Mouse (Mus musculus) cerebellum, postnatal 4 days (tissue): ENCODE results near the gene Klf14.

ENCODE experiments used
- DNase-seq, 2 experiments: peaks; one replicate each; pipeline ENCODE4 v3.0.0; 2022; ENCODE audit warnings: low spot score in 2 of 2, mixed read lengths in 1 of 2

Klf14 gene

DNA sequence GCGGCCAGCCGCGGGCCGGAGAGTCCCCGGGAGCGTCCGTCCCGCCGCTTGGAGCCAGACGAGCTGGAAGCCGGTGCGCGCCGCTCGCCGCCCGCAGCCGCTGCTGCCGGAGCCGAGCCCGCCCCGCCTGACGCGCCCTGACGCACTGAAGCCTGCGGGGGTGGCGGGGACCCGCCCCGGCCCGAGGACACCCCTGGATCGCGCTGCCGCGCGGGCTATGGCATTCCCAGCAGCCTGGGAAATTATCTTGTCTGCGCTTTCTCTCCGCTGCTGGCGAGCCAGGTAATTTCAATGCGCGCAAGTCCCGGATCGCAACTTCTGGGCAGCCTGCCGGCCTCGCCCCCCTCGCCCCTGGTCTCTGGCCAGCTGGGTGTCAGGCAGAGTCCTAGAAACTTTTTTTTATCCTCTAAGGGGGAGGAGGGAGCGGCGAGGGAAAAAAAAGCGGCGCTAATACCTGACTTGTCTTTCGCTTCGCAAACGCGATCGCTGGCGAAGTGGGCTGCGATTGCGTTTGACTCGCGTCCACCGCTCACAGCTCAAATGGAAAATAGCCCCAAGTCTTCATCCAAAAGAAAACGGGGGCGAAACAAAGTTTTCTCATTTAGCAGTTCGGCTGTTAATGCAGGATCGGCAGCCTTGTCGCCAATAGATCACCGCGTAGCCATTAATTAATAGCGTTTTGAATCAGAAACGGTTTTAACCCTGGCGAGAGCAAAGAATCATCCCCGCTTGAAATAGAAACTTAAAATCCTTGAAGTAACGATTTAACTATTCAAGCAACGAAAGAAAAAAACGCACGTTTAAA, at the start of gene Klf14:
Klf14 (minus strand) TSS at position 343 of the 805 bp plus-strand sequence.
- DNase-seq, result peak in 1 of 2 experiments; percentile 26

DNA sequence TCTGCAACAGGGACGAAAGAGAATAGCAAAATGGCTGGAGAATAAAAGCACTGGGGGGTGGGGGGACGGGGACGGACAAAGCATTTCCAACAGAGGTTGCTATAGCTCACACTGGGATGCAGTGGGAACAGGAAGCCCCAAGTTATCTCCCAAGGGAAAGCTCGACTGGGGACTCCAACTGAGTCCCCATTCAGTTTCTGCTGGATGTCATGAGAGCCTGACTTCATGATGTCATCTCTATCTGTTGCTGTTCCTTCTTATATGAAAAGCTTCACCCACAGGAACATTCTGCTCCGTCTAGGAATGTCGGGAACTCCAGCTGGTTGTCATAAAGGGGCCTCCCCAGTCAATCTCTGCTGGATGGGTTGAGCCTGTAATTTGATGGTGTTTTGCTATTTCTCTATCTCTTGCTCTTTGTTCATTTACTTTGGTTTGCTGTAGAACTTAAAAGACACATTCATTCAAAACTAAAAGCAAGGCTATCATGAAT, 47.3 kb upstream of the Klf14 start:
- no peak for DNase-seq

DNA sequence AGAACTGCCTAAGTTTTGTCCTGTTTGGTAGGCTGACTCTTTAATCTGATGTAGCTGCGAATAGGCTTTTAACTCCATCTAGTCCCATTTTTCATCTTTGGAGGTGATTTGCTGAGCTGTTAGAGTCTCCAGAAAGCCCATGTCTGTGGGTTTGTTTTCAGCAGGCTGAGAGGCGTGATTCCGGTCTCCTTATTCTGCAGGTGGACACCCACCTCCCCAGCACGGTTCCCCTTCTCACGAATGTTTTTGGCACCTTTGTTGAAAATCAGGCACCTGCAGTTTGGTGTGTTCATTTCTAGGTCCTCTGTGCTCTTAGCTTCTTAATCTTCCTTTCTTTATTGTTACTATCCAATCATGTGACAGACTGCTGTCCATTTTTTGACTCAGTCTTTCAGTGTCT, 27.5 kb upstream of the Klf14 start:
- DNase-seq, result no peak

DNA sequence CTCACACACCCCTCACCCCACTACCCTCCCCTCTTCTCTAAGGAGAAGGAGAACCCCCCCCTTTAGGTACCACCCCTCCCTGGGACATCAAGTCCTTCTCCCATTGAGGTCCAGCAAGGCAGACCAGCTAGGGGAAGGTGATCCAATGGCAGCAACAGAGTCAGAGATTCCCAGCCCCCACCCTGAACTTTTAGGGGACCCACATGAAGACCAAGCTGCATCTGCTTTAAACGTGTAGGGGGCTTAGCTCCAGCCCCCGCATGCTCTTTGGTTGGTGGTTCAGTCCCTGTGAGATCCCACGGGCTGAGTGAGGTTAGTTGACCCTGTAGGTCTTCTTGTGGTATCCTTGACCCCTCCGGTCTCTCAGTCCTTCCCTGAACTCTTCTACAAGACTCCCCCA, 24.1 kb upstream of the Klf14 start:
- DNase-seq, result no peak

DNA sequence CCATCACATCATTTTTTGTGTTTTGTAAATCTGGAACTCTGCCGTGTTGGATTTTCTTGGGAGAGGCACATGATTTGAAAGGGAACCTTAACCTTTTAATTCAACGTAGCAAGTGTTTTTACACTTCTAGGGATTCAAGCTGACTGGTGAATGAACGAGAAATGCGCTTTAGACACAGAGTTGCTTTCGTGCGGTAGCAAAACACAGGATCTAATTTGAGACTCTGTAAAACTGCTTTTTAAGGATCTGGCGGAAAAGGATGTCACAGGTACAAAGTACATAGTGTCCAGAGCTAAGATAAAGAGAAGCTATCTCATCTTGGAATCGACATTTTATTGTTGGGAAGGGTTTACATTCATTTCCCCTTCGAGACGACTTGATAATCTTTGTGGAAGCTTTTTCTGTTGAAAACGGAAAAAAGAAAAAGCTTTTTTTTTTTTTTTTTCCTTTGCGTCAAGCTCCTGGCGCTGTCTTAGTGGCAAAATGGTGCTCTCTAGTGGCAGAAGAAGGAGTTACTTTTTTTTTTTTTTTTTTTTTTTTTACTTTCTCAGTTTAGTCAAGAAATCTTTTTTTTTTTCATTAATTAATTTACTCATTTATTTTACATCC, 23.6 kb upstream of the Klf14 start:
- DNase-seq, result no peak

DNA sequence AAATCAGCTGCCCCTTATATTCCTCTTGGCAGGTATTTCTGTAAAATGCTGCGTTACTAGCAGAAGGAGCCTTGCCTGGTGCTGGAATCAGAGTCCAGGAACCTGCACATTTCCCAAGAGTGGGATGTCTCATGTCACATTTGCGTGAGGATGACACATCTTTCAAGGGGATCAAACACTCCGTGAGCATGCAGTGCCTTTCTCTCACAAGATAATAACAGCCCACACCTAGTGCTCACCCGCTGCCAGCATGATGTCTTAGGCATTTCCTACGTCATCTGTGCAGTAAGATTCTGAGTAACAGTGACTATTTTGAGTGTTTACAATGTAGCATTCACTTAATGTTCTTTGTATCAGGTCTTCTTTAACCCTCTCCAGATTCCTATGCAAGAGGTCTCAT, 22.5 kb upstream of the Klf14 start:
- DNase-seq, result no peak

DNA sequence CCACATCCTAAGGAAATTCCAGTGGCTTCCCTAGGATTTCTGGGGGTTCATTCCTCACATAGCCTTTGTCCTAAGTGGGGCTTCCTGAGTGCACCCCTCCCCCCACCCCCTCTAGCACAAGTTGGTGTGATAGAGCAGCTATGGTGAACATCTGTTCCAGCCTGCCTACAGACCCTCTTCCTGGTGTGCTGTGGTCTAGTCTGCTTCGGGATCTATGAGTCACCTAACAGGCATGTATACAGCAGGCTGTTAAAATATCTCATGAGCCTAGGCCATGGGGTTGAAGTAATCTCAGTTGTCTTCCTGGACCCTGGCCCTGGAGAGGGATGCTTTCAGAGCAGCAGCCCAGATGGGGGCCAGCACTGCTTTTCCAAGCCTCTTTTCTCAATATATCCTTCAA, 19.7 kb upstream of the Klf14 start:
- no peak for DNase-seq

DNA sequence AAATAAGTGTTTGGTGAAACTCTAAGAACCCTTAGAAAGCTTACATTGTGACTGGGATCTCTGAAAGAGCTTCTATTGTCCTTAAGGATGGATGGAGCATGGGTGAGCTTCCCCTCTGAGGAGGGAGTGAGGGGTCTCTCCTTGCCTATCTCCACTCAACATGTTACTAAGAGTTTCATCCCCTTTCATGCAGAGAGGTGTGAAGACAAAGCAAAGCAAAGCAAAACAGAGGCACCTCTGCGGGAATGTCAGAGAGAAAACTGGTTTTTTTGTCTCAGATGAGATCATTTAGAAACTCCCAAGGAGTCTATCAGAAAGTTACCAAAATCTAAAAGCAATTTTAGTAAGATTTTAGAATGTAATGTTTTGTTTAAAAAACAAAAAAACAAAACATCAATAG, 13.2 kb upstream of the Klf14 start:
- no peak for DNase-seq

DNA sequence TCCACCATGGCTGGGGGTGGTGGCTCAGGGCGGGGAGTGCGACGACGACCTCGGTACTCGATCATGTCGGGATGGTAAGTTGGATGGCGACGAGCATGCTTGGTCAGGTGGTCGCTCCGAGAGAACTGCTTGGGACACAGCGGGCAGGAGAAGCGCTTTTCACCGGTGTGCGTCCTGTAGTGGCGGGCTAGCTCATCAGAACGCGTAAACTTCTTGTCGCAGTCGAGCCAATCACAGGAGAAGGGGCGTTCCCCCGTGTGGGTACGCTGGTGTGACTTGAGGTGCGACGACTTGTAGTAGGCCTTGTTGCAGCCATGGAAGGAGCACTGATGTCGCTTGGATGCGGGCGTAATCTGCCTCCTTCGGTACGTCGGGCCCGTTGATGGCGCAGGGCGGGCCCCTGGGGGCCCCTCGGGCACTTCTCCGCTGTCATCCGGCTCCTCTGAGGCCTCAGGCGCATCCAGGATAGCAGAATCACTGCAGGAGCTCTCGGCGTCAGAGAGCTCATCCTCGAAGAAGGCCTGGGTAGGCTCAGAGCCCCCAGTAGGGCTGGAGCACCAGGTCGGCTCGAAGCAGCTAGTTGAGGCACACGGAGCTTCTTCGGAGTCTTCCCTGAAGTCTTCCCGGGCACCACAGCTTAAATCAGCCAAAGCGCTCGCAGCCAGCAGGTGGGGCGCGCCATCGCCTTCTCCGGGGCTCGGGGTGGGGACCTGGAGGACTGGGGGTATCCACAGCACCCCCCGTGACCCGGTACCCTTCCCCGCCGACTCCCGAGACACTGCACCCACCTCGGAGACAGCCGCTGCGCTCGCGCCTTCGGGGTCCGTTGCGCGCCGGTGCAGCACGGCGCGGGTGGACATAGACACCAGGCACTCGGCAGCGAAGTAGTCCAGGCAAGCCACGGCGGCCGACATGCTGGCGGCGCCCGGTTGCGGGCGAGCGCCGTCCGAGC, 818 bp downstream of the Klf14 start:
- peak in 1 of 2 experiments; percentile 17 for DNase-seq

DNA sequence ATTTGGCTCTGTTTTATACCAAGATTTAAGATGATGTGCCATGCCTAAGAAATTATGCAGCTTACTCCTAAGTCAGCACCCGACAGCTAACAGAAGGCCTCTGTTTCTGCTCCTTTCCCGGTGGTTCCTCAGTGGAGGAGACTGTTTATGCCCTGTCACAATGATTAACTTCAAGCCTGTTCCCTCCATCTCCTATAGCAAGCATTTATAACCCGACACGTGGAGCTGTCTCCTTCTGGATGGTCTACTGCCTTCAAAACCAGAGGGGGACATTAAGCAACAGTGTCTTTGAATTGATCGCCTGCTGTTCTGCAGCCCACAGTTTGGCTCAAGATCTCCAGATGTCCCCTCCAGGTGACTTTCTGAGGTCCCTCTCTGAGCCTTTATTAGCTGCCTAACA, 19.6 kb downstream of the Klf14 start:
- no peak for DNase-seq

DNA sequence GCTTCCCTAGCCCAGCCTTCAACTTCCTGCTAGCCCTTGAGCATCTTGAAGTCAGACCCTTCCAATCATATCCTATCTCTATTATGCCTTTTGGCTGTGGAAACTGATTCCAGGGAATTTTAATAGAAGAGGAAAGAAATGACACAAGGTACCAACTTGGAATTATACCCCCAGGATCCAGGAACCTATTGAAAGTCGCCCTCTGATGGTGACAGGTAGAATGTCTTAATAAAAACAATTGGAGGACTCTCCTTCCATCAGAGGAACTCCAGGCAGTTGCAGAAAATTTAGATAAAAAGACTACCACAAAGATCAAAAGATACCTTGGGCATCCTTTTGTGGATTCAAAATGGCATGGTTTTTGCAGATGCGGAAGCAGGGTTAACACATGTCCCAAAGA, 36.1 kb downstream of the Klf14 start:
- DNase-seq, result no peak

DNA sequence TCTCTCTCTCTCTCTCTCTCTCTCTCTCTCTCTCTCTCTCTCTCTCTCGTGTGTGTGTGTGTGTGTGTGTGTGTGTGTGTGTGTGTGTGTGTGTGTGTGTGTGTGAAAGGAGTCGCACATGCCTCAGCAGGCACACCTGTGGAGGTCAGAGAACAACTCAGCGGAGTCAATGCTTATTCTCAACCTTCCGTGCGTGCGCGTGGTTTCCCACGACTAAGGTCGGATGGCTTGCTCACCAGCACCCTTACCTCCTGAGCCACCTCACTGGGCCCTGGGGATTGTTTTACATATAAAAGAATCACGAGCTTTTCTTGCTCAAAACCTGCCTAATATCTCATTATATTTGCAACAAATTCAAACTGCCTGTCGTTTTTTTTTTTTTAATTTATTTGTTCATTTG, 37.1 kb downstream of the Klf14 start:
- no peak for DNase-seq

DNA sequence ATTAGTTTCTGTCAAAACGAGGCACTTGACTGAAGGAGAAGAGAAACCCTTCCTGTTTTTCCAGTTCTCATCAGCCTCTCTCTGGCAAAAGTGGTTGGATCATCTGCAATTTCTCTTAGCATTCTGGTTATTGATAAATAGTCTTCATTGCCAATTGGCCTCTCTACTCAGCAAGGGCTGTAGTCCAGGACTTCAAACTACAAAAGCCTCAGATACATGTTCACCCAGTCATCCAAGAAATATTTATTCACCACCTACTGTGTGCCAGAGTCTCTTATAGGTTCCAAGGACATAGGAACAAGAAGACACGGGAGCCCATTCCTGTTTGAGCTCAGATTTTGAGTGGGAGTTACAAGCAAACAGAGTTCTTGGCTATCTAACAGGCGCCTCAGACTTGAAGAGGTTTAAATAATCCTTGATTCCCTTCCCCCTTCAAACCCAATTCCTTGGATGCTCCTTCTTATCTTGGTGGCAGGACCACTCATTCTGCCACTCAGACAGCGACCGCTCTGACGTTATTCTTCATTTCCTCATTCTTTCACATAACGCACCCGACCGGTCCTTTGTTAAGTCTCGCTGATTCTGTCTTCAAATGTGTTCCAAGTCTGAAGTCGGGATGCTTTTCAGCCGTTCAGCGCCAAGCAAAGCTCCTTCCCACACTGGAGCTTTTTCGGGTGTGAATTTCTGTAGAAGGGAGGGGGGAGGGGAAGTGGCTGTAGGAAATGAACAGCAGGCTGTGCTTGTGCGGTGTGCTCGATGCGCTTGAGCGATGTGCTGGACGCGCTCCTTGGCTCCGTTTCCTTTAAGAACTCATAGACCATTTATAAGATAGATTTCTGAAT, 37.8 kb downstream of the Klf14 start:
- DNase-seq, result peak in 1 of 2 experiments; percentile 5

DNA sequence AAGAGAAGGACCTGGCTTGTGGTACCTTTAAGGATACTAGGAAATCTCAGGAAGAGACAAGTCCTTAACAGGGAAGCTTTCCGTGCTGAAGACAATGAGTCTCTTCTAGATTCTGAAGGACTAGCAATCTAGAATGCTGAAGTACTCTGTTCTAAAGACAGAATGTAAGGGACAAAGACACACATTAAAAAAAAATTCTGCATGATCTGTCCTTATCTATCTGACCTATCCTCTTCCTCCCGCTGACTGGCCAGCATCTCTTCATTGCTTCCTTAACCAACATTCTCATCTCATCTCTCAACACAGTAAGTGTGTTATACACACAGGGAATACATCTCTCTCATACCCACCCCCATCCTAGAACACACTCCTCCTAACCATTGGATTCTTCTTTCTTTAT, 43.4 kb downstream of the Klf14 start, which contains the start of gene Tsga13:
Tsga13 (minus strand) TSS at position 101 of the 400 bp plus-strand sequence.
- no peak for DNase-seq

DNA sequence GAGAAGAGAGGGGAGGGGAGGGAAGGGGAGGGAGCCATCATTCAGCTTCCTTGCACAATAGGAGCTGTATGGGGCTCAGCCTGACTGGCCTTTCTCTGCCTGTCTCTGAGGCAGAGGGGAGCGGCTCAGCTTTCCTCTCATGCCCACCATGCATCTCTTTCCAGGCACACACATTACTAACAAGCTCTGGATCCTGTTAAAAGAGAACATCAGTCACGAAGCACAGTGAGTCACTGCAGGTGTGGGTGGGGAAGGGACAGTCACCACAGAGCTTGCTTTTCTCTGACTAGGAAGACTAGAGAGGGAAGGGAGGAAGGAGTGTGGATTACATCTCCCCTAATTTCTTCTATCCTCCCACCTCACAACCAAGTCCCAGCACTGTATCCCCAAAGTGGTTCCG, 50.9 kb downstream of the Klf14 start:
- no peak for DNase-seq
